Mouse (Mus musculus) limb, embryonic 10.5 days (tissue): Measurements from ENCODE around the gene Cd80. TPM values are rescaled to one million over a fixed set of nuclear protein-coding genes. Genes with fewer than 3 reads are reported as not detected.
"Not testable (repeated sequence)": the region's sequence is repeated elsewhere in the genome, so short reads cannot be mapped to it uniquely, and the experiment has no call there.

Experiments
- DNase-seq: peaks from one replicate; pipeline ENCODE4 v3.0.0-alpha.2; 2017; ENCODE audit warnings: low spot score
- H3K27ac ChIP-seq: fragments of 300-500 bp; sonication (generic); 2 replicates; pipeline ENCODE4 v1.5.1; 2016; ENCODE audit warnings: mild to moderate bottlenecking
- H3K27me3 ChIP-seq: fragments of 300-500 bp; sonication (generic); 2 replicates; pipeline ENCODE4 v1.6.1; 2016; ENCODE audit warnings: low read depth, mild to moderate bottlenecking; ENCODE audit not compliant: poor library complexity, severe bottlenecking
- H3K36me3 ChIP-seq: fragments of 300-500 bp; sonication (generic); 2 replicates; pipeline ENCODE4 v1.6.1; 2016; ENCODE audit warnings: mild to moderate bottlenecking, moderate library complexity
- H3K4me1 ChIP-seq: fragments of 300-500 bp; sonication (generic); 2 replicates; pipeline ENCODE4 v1.6.1; 2016
- H3K4me3 ChIP-seq: fragments of 300-500 bp; sonication (generic); 2 replicates; pipeline ENCODE4 v1.5.1; 2016; ENCODE audit warnings: mild to moderate bottlenecking, moderate library complexity
- H3K9me3 ChIP-seq: fragments of 300-500 bp; sonication (generic); replicated peaks from 2 replicates; pipeline ENCODE4 v1.6.1; 2016; ENCODE audit warnings: mild to moderate bottlenecking
- WGBS: fragments of 180-500 bp; shearing (Covaris S2); methylation state at CpG from one replicate; pipeline ENCODE4 v1.1.7; 2016; 5-methylcytosine and 5-hydroxymethylcytosine counted together
- polyA plus RNA-seq: library from polyadenylated mRNA; unstranded; fragments of >200 nt; fragmentation: Nextera tagmentation; extraction: Ambion mirVana; gene quantifications from 2 replicates; pipeline ENCODE4 v1.2.1, GENCODE M21; 2016

The Cd80 gene
- polyA plus RNA-seq, 1 experiment from 2014 or later: 0.29 TPM

GRCm38 (mm10) chr16:38439190-38439589 is 16.2 kb upstream of the Cd80 start:
- H3K4me1 ChIP-seq: no peaks in the 10 kb centered on the region
- H3K9me3 ChIP-seq: no peaks in the 10 kb centered on the region
- no peak overlapping the region for H3K27ac ChIP-seq
- no peak overlapping the region for H3K4me3 ChIP-seq
- WGBS: 82% methylated on average over 1 of the region's 1 CpGs
- no peak for DNase-seq
- no peaks in the 10 kb centered on the region for H3K27me3 ChIP-seq
- peaks cover 19% of the 10 kb centered on the region for H3K36me3 ChIP-seq

GRCm38 (mm10) chr16:38440403-38440802 is 15.0 kb upstream of the Cd80 start:
- no peak for DNase-seq
- no peaks in the 10 kb centered on the region for H3K4me1 ChIP-seq
- H3K4me3 ChIP-seq: no peak overlapping the region
- no peaks in the 10 kb centered on the region for H3K9me3 ChIP-seq
- H3K36me3 ChIP-seq: peaks cover 32% of the 10 kb centered on the region
- no peaks in the 10 kb centered on the region for H3K27me3 ChIP-seq
- WGBS: 85% methylated on average over 6 of the region's 6 CpGs
- no peak overlapping the region for H3K27ac ChIP-seq

- H3K4me1 ChIP-seq: no peaks in the 10 kb centered on the region
- no peaks in the 10 kb centered on the region for H3K9me3 ChIP-seq
- H3K36me3 ChIP-seq: peaks cover 44% of the 10 kb centered on the region
- H3K4me3 ChIP-seq: no peak overlapping the region
- 94% methylated on average over 5 of the region's 5 CpGs for WGBS
- no peaks in the 10 kb centered on the region for H3K27me3 ChIP-seq
- no peak for DNase-seq
- H3K27ac ChIP-seq: no peak overlapping the region
Measured at GRCm38 (mm10) chr16:38441611-38442010, 13.8 kb upstream of the Cd80 start.

GRCm38 (mm10) chr16:38442216-38442615 is 13.1 kb upstream of the Cd80 start:
- 89% methylated on average over 8 of the region's 8 CpGs for WGBS
- H3K4me1 ChIP-seq: no peaks in the 10 kb centered on the region
- no peak overlapping the region for H3K4me3 ChIP-seq
- no peak for DNase-seq
- H3K9me3 ChIP-seq: no peaks in the 10 kb centered on the region
- H3K27ac ChIP-seq: no peak overlapping the region
- peaks cover 50% of the 10 kb centered on the region for H3K36me3 ChIP-seq
- H3K27me3 ChIP-seq: no peaks in the 10 kb centered on the region

GRCm38 (mm10) chr16:38443721-38444464 is 11.5 kb upstream of the Cd80 start:
- DNase-seq: no peak
- H3K4me3 ChIP-seq: no peak overlapping the region
- peaks cover 67% of the 10 kb centered on the region for H3K36me3 ChIP-seq
- H3K27me3 ChIP-seq: no peaks in the 10 kb centered on the region
- H3K9me3 ChIP-seq: no peaks in the 10 kb centered on the region
- no peaks in the 10 kb centered on the region for H3K4me1 ChIP-seq
- WGBS: 95% methylated on average over 7 of the region's 7 CpGs
- no peak overlapping the region for H3K27ac ChIP-seq

GRCm38 (mm10) chr16:38445046-38445445 is 10.3 kb upstream of the Cd80 start:
- 84% methylated on average over 1 of the region's 1 CpGs for WGBS
- no peak for DNase-seq
- H3K27ac ChIP-seq: no peak overlapping the region
- H3K27me3 ChIP-seq: no peaks in the 10 kb centered on the region
- H3K4me1 ChIP-seq: no peaks in the 10 kb centered on the region
- no peak overlapping the region for H3K4me3 ChIP-seq
- peaks cover 78% of the 10 kb centered on the region for H3K36me3 ChIP-seq
- no peaks in the 10 kb centered on the region for H3K9me3 ChIP-seq

GRCm38 (mm10) chr16:38445576-38445975 is 9.8 kb upstream of the Cd80 start:
- Histone ChIP-seq H3K27ac (no peak overlapping the region), H3K4me1 (no peaks in the 10 kb centered on the region), H3K4me3 (no peak overlapping the region), H3K27me3 (no peaks in the 10 kb centered on the region), H3K9me3 (no peaks in the 10 kb centered on the region), H3K36me3 (peaks cover 83% of the 10 kb centered on the region)
- WGBS: 95% methylated on average over 20 of the region's 20 CpGs
- no peak for DNase-seq

GRCm38 (mm10) chr16:38446141-38446540 is 9.2 kb upstream of the Cd80 start:
- WGBS: 96% methylated on average over 2 of the region's 2 CpGs
- H3K4me1 ChIP-seq, DNase-seq, H3K9me3 ChIP-seq, H3K27ac ChIP-seq, H3K27me3 ChIP-seq, H3K4me3 ChIP-seq: not testable (repeated sequence)
- peaks cover 86% of the 10 kb centered on the region for H3K36me3 ChIP-seq

GRCm38 (mm10) chr16:38447366-38447765 is 8.0 kb upstream of the Cd80 start:
- DNase-seq: no peak
- peaks cover 83% of the 10 kb centered on the region for H3K36me3 ChIP-seq
- 92% methylated on average over 21 of the region's 21 CpGs for WGBS
- H3K4me1 ChIP-seq: peaks cover 12% of the 10 kb centered on the region
- H3K27ac ChIP-seq: no peak overlapping the region
- H3K27me3 ChIP-seq: no peaks in the 10 kb centered on the region
- no peak overlapping the region for H3K4me3 ChIP-seq
- H3K9me3 ChIP-seq: no peaks in the 10 kb centered on the region

- Histone ChIP-seq H3K4me3 (no peak overlapping the region), H3K36me3 (peaks cover 74% of the 10 kb centered on the region), H3K27ac (no peak overlapping the region), H3K4me1 (peaks cover 12% of the 10 kb centered on the region), H3K27me3 (no peaks in the 10 kb centered on the region), H3K9me3 (no peaks in the 10 kb centered on the region)
- no peak for DNase-seq
- WGBS: 86% methylated on average over 12 of the region's 12 CpGs
Measured at GRCm38 (mm10) chr16:38448458-38448857, 6.9 kb upstream of the Cd80 start.

GRCm38 (mm10) chr16:38450707-38451106 is 4.7 kb upstream of the Cd80 start:
- H3K27ac ChIP-seq: no peak overlapping the region
- peaks cover 51% of the 10 kb centered on the region for H3K36me3 ChIP-seq
- no peak for DNase-seq
- WGBS: 96% methylated on average over 7 of the region's 7 CpGs
- no peaks in the 10 kb centered on the region for H3K27me3 ChIP-seq
- peaks cover 12% of the 10 kb centered on the region for H3K4me1 ChIP-seq
- no peaks in the 10 kb centered on the region for H3K9me3 ChIP-seq
- no peak overlapping the region for H3K4me3 ChIP-seq

GRCm38 (mm10) chr16:38451421-38452205 is 3.7 kb upstream of the Cd80 start:
- H3K27me3 ChIP-seq: no peaks in the 10 kb centered on the region
- peak overlapping the region; percentile 98 for H3K27ac ChIP-seq
- 42% methylated on average over 12 of the region's 12 CpGs for WGBS
- peak overlapping the region; percentile 86 for H3K4me3 ChIP-seq
- peaks cover 42% of the 10 kb centered on the region for H3K36me3 ChIP-seq
- peak; percentile 51 for DNase-seq
- peaks cover 13% of the 10 kb centered on the region for H3K4me1 ChIP-seq
- H3K9me3 ChIP-seq: no peaks in the 10 kb centered on the region

- DNase-seq: peak; percentile 92
- peak within 1 kb of the TSS; percentile 86 for H3K4me3 ChIP-seq
- WGBS: under 1% methylated on average over 59 of the region's 61 CpGs
- H3K27ac ChIP-seq: peak within 1 kb of the TSS; percentile 98
- peaks cover 19% of the 10 kb centered on the region for H3K4me1 ChIP-seq
- H3K27me3 ChIP-seq: no peaks in the 10 kb centered on the region
- H3K36me3 ChIP-seq: peaks cover 32% of the 10 kb centered on the region
- H3K9me3 ChIP-seq: no peaks in the 10 kb centered on the region
Measured at GRCm38 (mm10) chr16:38452442-38453202, 2.7 kb upstream of the Cd80 start, which contains the start of gene Adprh. Adprh (minus strand) TSS chr16:38452703.
